Mouse (Mus musculus) mature B cell (primary cell): Measurements from ENCODE around the gene Pak6.

Source experiments
- in situ Hi-C: fragments of 300-500 bp; cut with MboI; formaldehyde crosslinking; loops from 2 replicates; pipeline ENCODE4 v1.14.3; 2019

Pak6 gene

GRCm38 (mm10) chr2:118729194-118729593 is 66.1 kb downstream of the Pak6 start:
- in situ Hi-C loops, result no loop called here

- in situ Hi-C loops, result no loop called here
These were observed 66.9 kb downstream of the Pak6 start for GRCm38 (mm10) chr2:118729816-118730621.

DNA sequence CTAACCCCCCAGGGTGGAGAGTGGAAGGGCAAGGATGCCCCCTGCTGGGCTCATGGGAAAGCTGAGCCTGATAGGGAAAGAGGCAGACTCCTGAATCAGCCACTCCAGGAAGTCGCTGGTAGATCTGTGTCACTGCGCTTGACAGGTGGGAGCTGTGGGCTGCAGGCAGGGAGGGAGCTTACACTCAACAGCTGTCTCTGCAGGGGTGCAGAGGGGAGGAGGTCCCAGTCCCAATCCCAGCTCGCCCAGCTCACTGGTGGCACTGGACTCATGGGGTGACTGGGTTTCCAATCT is 67.5 kb downstream of the Pak6 start:
- in situ Hi-C loops, result no loop called here

DNA sequence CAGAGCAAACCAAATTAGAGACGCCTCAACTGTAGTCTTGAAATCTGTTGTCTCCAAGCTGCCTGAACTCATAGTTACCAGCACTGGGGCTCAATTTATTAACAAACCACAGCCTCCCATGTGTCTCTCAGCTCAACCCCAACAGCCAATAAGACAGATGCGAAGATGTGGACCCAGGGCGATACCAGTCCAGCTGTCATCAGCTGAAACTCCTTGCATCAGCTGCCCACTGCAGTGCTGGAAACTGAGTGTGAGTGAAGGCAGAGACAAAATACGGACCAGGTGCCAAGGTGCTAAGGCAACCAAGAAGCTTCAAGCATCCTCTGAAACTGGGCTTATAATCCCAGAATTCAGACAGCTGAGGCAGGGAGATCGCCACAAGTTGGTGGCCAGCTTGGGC is 68.9 kb downstream of the Pak6 start:
- in situ Hi-C loops, result no loop called here

DNA sequence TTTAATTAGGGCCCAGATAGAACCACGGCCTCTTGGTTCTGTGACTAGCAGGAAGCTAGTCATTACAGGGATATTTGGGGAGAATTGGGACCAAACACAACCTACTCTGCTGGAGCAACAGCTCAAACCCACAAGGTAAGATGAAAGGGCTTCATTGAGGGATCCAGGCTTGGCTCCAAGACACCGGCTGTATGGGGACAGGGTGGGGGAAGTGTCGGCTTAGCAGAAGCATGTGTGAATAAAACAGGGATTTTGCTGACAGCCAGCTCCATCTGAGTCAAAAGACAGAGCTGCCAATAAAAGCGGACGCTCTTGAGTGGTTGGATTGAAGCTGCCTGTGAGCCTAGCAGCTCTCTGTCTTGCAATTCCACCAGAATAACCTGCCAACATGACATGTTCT is 70.2 kb downstream of the Pak6 start:
- in situ Hi-C loops, result no loop called here

GRCm38 (mm10) chr2:118740341-118740740 is 77.2 kb downstream of the Pak6 start:
- in situ Hi-C loops, result no loop called here

- in situ Hi-C loops, result no loop called here
These were observed 78.1 kb downstream of the Pak6 start for GRCm38 (mm10) chr2:118741183-118741582.

GRCm38 (mm10) chr2:118743261-118743943 is 80.3 kb downstream of the Pak6 start:
- in situ Hi-C loops, result no loop called here

DNA sequence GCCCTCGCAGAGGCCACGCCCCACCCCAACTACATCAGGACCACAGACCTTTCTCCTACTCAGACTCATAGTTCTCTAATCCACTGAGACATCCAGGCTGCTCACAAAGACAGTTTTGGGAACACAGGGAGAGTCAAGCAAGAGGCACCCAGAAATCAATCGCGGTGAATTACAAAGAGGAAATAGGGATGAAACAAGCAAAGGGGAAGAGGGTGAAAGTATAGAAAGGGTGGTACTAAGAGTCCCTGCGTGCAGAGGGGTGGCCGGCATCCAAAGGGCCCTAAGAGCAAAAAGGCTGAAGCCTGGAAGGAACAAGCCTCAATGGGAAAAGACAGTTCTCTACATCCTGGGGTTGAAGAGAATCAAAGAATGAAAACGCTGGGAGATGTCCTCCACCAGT is 81.5 kb downstream of the Pak6 start:
- in situ Hi-C loops, result no loop called here

- in situ Hi-C loops, result no loop called here
These were observed 82.3 kb downstream of the Pak6 start, which contains the start of gene Inafm2 for GRCm38 (mm10) chr2:118745232-118745884. TSS of gene Inafm2 (plus strand) at chr2:118745758.

DNA sequence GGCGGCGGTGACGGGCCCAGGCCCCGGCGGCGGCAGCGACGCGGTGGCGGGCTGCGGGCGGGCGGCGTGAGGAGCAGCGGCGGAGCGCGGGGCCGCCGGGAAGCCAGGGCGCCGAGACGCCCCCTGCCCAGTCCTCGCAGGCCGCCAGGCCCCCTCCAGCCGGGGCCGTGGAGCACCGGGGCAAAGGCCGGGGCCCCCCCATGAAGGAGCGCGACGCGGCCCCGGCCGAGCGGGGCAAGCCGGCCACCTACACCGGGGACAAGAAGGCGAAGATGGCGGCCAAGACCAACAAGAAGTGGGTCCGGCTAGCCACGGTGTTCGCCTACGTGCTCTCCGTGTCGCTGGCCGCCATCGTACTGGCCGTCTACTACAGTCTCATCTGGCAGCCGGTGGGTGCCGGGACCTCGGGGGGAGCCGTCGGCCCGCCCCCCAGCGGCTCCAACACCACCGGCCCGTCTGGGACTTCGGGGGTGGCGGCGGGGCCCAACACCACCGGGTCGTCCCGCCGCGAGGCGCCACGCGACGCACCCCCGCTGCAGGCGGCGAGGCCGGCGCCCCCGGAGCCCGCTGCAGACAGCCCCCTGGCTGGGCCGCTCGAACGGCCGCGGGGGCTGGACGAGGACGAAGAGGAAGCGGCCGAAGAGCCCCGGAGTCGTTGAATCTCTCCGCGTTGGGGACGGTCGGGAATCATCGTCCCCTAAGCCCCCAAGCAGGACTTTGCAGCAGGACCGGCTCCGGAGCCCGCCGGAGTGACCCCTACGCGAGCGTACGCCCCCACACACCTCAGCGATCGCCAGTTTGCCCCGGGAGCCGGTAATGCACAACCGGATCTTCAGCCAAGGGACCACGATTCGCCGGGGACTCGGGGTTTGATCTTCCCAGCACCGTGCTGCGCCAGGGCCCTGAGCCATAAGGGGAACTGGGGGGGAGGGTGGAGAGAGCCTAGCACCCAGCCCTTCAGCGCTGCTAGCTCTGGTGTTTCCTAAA is 83.1 kb downstream of the Pak6 start:
- in situ Hi-C loops, result no loop called here

DNA sequence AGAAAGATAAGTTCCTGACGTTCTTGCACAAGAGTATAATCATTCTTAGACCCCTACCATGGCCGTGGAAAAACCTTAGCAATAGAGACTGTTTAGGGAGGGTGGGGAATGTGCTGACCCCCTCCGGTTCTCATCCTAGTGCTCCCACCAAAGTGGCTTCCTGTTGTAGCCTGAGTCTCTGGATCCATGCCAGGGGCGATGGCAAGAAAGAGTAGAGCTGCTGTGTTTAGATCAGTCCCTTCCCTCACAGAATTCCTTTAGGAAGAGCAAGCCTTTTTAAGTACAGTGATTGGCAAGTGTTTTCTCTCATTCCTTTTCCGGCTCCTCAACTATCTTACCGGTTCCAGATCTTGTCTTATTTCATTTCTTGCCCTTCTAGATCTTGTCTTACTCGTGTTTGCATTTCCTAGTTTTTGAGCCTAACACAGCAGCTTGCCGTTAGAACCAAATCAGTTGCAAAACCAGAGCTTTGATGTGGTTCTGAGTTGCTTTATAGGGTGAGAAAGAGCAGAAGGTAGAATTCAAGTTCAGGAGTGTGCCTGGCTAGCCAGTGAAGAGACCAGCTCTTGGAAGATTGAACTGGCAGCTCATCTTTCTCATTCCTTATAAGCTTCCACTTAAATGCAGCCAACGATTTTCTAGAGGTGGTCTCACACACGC is 84.3 kb downstream of the Pak6 start:
- in situ Hi-C loops, result no loop called here
